Mouse (Mus musculus) megakaryocyte, embryonic 14.5 days (primary cell): ENCODE results near the gene Rad18.

Experiments
- FLI1 ChIP-seq: IDR thresholded peaks from 2 replicates; pipeline ENCODE4 v1.6.1; 2012; ENCODE audit warnings: low read length, inconsistent platforms, mixed read lengths
- GATA1 ChIP-seq: IDR thresholded peaks from 3 replicates; pipeline ENCODE4 v1.6.1; 2012; ENCODE audit warnings: mixed read lengths, low read length, inconsistent platforms, borderline replicate concordance

GRCm38 (mm10) chr6:112577198-112577597 is 119.3 kb downstream of the Rad18 start:
- TF ChIP-seq GATA1, result no peak
- TF ChIP-seq FLI1, result no peak
